Mouse (Mus musculus): ENCODE data around the gene Hist1h4j.
A peak's percentile ranks its signal among the peaks of the same experiment; 100 is the strongest.

Hist1h4j gene

DNA sequence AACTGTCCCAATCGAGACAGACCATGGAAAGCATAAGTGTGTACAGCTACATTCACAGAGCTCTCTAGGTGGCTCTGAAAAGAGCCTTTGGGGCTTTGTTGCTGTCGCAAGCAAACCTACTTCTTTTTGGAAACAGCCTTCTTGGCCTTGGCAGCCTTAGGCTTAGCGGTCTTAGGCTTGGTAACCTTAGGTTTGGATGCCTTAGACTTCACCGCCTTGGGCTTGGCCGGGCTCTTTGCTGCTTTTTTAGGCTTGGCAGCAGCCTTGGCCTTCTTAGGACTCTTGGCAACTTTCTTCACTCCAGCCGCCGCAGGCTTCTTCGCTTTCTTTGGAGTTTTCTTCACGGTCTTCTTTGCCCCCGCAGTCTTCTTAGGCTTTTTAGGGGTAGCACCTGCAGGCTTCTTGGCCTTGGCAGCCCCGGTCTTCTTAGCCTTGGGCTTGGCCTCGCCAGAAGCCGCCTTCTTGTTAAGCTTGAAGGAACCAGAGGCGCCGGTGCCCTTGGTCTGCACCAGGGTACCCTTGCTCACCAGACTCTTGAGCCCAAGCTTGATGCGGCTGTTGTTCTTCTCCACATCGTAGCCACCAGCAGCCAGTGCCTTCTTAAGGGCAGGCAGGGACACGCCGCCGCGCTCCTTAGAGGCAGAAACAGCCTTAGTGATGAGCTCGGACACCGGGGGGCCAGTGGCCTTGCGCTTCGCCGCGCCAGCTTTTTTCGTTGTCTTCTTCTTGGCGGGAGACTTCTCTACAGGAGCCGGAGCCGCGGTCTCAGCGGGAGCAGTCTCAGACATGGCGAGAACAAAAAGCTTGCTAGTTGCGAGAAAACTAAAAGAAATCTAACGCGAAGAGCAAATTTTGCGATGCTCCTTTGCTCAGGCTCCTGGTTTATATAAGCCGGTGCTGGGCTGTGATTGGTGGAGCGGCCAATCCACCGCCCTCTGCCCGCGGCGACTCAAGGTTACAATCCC is 45.2 kb downstream of the Hist1h4j start, which contains the start of gene Hist1h1b:
Gene Hist1h1b, minus strand, starts transcription at position 859 of the 965 bp plus-strand sequence.
- peak; percentile 24 to 49 for DNase-seq (ENCODE audit: low spot score in 2 of 2)

DNA sequence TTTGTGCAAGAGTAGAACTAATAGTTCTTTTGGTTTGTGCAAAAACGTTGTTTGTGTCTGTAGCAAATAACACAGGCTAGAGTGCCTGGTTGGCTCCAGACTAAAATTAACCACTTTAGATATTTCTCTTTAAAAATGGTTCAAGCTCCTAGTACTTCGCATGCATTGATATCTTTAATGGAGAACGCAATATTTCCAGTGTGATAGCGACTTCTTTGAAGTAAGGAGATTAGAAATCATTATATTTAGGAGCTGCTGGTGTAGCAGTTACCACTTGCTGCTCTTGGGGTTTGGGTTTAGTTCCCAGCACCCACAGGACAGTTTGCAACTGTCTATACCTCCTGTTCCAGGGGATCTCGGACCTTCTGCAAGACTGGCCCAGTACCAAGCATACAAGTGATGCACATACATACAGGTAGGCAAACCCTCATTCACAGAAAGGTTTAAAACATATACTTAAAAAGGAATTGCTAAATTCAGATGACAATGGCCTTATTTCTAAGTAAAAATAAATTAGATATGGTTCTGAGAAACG is 46.2 kb downstream of the Hist1h4j start:
- no peak for DNase-seq (ENCODE audit: low spot score in 2 of 2)

DNA sequence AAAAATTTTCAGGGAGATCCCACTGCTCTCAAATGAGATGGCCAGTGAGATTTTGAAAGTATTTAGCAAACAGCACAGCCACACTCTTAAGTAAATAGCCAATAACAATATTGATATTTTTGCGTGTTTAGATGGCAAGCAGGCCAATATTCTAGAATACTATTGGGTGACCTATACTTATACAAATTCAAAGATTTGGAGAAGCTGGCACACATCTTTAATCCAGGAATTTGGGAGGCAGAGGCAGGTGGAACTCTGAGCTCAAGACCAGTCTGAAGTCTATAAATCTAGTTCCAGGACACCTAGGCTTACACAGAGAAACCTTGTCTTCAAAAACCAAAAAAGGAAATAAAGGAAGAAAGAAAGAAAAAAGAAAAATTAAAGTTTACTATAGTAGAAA is 46.8 kb downstream of the Hist1h4j start:
- DNase-seq (ENCODE audit: low spot score in 2 of 2): no peak

DNA sequence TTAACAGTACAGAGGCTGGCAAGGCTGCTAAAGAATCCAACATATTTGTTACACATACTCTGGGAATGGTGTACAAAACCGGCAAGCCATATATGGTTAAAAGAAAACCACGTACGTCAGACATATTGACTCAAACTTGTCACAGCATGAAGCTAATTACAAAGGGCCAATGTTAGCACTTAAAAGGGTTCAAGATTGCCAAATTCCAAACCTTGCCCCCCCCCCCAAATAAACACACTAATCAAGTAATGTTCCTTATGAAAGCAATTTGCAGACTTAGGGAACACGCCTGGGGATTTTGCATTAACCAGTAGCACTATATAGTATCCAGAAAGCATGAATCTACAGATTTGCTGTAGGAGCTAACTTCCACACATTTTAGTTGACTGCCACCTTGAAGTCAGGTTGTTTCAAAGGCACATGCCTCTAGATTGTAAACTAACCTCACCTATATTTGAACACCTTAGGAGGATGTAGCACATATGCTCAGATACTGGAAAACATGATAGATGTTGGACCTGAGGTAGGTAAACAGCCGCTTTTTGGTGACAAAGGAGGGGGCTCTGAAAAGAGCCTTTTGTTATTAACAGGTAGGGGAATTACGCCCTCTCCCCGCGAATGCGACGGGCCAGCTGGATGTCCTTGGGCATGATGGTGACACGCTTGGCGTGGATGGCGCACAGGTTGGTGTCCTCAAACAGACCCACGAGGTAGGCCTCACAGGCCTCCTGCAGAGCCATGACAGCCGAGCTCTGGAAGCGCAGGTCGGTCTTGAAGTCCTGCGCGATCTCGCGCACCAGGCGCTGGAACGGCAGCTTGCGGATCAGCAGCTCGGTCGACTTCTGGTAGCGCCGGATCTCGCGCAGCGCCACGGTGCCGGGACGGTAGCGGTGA is 47.7 kb downstream of the Hist1h4j start:
- DNase-seq (ENCODE audit: low spot score in 2 of 2): peak in 1 of 2 experiments; percentile 15

DNA sequence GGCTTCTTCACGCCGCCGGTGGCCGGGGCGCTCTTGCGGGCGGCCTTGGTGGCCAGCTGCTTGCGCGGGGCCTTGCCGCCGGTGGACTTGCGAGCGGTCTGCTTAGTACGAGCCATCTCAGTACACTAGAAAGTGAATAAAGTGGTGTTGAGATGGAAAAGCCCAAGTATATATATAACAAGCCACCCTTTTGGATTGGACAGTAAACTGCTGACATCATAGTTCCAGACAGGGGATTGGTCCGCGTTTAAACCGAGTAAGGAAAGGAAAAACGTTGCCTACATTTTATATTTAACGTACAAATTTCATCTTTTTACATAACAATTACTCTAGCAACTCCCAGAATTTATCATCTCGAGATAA is 48.4 kb downstream of the Hist1h4j start, which contains the start of gene Hist1h3i:
Gene Hist1h3i, minus strand, starts transcription at position 116 of the 363 bp plus-strand sequence.
- DNase-seq (ENCODE audit: low spot score in 2 of 2): peak in 1 of 2 experiments; percentile 42

DNA sequence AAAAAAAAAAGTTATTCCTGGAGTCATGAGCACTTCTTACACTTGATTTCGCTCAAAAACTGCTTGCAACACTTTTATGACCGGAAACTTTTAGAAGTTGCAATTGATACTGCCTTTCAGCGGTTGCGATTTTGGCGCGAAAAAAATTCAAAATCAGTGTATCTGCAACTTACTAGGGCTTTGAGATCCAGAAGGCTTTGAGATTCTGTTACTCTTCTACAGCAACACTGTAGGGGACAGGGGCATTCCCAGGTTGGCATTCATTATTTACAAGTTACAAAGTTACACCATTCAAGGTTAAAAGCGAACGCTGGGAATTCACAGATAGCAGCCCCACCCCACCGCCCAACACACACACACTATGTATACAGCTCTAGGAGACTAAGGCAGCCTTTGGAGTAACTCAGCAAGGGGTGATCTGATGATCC is 48.9 kb downstream of the Hist1h4j start:
- DNase-seq (ENCODE audit: low spot score in 2 of 2): peak in 1 of 2 experiments; percentile 9

DNA sequence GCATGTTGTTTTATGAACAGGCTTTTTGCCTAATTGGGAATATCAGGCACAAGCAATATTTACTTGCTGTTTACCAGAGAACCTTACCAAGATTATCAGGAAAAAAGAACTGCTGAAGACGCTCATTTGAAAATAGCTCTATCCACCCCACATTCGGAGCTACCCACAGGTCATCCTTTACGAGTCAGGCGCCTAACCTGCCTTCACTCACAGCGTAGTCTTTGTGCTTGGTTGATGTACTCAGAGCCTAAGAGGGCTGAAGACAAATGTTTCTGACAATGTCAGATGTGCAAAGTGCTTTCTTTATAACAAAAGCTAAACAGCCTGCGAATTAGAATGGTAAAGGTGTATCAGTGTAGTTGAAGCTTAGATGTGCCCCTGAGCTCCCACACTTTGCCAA is 49.4 kb downstream of the Hist1h4j start:
- no peak for DNase-seq (ENCODE audit: low spot score in 2 of 2)

Data from cerebellum, postnatal 4 days (tissue).